Mouse (Mus musculus): ENCODE results near the gene Polr3h.

Gene Polr3h

GRCm38 (mm10) chr15:81840306-81840705 lies 85.7 kb downstream of the Polr3h start:
- peak in 1 of 2 experiments; percentile 33 for DNase-seq

GRCm38 (mm10) chr15:81839634-81840033 lies 86.4 kb downstream of the Polr3h start:
- peak; percentile 92 to 98 for DNase-seq

GRCm38 (mm10) chr15:81838554-81839235 lies 87.3 kb downstream of the Polr3h start:
- peak; percentile 64 to 87 for DNase-seq

Measured in kidney, postnatal 25 days (tissue).